Mouse (Mus musculus) embryonic facial prominence, embryonic 12.5 days (tissue): ENCODE data around the gene Ilkap. TPM values are rescaled to one million over a fixed set of nuclear protein-coding genes. Genes with fewer than 3 reads are reported as not detected.

Experiments used
- ATAC-seq: fragments of 200-750 bp; cut with Nextera tagmentation; 2 replicates; pipeline ENCODE4 v1.8.0; 2017; ENCODE audit not compliant: insufficient number of reproducible peaks, insufficient read depth, low FRiP score, low TSS enrichment
- H3K27ac ChIP-seq: fragments of 300-500 bp; sonication (generic); 2 replicates; pipeline ENCODE4 v1.5.1; 2016; ENCODE audit warnings: mild to moderate bottlenecking
- H3K27me3 ChIP-seq: fragments of 300-500 bp; sonication (generic); 2 replicates; pipeline ENCODE4 v1.6.1; 2016; ENCODE audit warnings: mild to moderate bottlenecking, moderate library complexity
- H3K36me3 ChIP-seq: fragments of 300-500 bp; sonication (generic); 2 replicates; pipeline ENCODE4 v1.6.1; 2016; ENCODE audit warnings: mild to moderate bottlenecking
- H3K4me1 ChIP-seq: fragments of 300-500 bp; sonication (generic); 2 replicates; pipeline ENCODE4 v1.6.1; 2016
- H3K4me2 ChIP-seq: fragments of 300-500 bp; sonication (generic); replicated peaks from 2 replicates; pipeline ENCODE4 v1.6.1; 2016; ENCODE audit warnings: mild to moderate bottlenecking, moderate library complexity
- H3K4me3 ChIP-seq: fragments of 300-500 bp; sonication (generic); 2 replicates; pipeline ENCODE4 v1.5.1; 2016; ENCODE audit warnings: mild to moderate bottlenecking
- H3K9ac ChIP-seq: fragments of 300-500 bp; sonication (generic); 2 replicates; pipeline ENCODE4 v1.6.1; 2016; ENCODE audit warnings: mild to moderate bottlenecking, moderate library complexity
- H3K9me3 ChIP-seq: fragments of 300-500 bp; sonication (generic); 2 replicates; pipeline ENCODE4 v1.6.1; 2016; ENCODE audit warnings: mild to moderate bottlenecking, moderate library complexity
- WGBS: fragments of 180-500 bp; shearing (Covaris S2); methylation state at CpG from one replicate; pipeline ENCODE4 v1.1.7; 2016; 5-methylcytosine and 5-hydroxymethylcytosine counted together
- polyA plus RNA-seq: library from polyadenylated mRNA; unstranded; fragments of >200 nt; fragmentation: Nextera tagmentation; extraction: Ambion mirVana; gene quantifications from 2 replicates; pipeline ENCODE4 v1.2.1, GENCODE M21; 2016

The Ilkap gene
- polyA plus RNA-seq, 1 experiment from 2014 or later = 171 TPM

- H3K27me3 ChIP-seq = no peaks in the 10 kb centered on the region
- H3K27ac ChIP-seq = peak overlapping the region; percentile 1; the same call in 1 of the 2 replicates
- H3K4me2 ChIP-seq = no peak overlapping the region
- no peaks in the 10 kb centered on the region; the same call in 1 of the 2 replicates for H3K36me3 ChIP-seq
- H3K9me3 ChIP-seq = no peaks in the 10 kb centered on the region
- peaks cover 13% of the 10 kb centered on the region for H3K4me1 ChIP-seq
- 88% methylated on average over 13 of the region's 13 CpGs for WGBS
- ATAC-seq = no peak
- no peak overlapping the region for H3K4me3 ChIP-seq
- H3K9ac ChIP-seq = no peak overlapping the region
These were observed 37.1 kb upstream of the Ilkap start for GRCm38 (mm10) chr1:91435606-91436130.

DNA sequence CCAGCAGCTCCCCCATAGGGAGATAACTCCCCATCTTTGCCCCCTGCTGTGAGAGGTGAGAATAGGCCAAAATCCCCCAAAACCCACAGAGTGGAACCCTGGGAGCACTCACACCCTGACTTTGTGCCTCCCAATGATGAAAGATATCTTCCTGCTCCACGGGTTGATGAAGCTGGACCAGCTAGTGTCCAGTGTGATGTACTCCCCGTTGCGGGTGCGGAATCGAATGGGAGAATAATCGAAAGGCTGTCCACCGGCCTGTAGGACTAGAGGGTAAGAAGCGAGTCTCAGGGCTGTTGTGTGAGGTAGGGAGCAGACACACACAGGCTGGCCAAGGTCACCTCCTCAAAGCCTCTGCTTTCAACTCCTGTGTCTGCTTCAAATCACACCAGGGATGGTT lies 36.3 kb upstream of the Ilkap start:
- Histone ChIP-seq H3K9me3 (no peaks in the 10 kb centered on the region), H3K9ac (no peak overlapping the region), H3K4me1 (peaks cover 13% of the 10 kb centered on the region), H3K4me3 (no peak overlapping the region), H3K27ac (no peak overlapping the region), H3K27me3 (no peaks in the 10 kb centered on the region), H3K4me2 (no peak overlapping the region), H3K36me3 (no peaks in the 10 kb centered on the region; the same call in 1 of the 2 replicates)
- ATAC-seq = no peak
- WGBS = 94% methylated on average over 8 of the region's 8 CpGs

DNA sequence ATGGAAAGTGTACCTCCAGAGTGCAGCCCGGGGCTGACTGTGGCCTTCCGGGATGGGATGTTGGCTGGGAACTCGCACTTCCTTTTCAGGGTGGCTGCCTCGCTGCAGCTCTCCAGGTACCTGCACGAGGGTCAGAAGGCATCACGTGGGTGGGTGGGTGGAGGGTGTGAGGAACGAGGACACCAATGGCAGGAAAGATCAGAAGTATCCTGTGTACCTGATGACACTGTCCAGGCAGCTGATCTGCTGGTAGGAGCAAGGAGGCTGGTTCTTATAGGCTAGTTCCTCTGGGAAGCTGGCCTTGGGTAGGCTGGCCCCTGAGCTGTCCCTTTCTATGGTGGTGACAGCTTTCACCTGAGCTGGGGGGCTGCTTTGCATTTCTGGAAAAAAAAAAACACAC lies 32.1 kb upstream of the Ilkap start:
- no peaks in the 10 kb centered on the region for H3K9me3 ChIP-seq
- no peak overlapping the region for H3K27ac ChIP-seq
- H3K4me1 ChIP-seq = peaks cover 2% of the 10 kb centered on the region; the same call in 1 of the 2 replicates
- no peaks in the 10 kb centered on the region for H3K27me3 ChIP-seq
- H3K9ac ChIP-seq = no peak overlapping the region
- no peaks in the 10 kb centered on the region; the same call in 1 of the 2 replicates for H3K36me3 ChIP-seq
- 85% methylated on average over 7 of the region's 7 CpGs for WGBS
- no peak overlapping the region for H3K4me2 ChIP-seq
- ATAC-seq = no peak
- H3K4me3 ChIP-seq = no peak overlapping the region

GRCm38 (mm10) chr1:91429212-91429611 lies 30.6 kb upstream of the Ilkap start:
- no peak overlapping the region for H3K4me3 ChIP-seq
- H3K9me3 ChIP-seq = no peaks in the 10 kb centered on the region
- no peak overlapping the region for H3K9ac ChIP-seq
- no peak overlapping the region for H3K4me2 ChIP-seq
- H3K4me1 ChIP-seq = no peaks in the 10 kb centered on the region
- H3K27me3 ChIP-seq = no peaks in the 10 kb centered on the region
- H3K36me3 ChIP-seq = no peaks in the 10 kb centered on the region
- ATAC-seq = no peak
- 89% methylated on average over 10 of the region's 10 CpGs for WGBS
- H3K27ac ChIP-seq = no peak overlapping the region

DNA sequence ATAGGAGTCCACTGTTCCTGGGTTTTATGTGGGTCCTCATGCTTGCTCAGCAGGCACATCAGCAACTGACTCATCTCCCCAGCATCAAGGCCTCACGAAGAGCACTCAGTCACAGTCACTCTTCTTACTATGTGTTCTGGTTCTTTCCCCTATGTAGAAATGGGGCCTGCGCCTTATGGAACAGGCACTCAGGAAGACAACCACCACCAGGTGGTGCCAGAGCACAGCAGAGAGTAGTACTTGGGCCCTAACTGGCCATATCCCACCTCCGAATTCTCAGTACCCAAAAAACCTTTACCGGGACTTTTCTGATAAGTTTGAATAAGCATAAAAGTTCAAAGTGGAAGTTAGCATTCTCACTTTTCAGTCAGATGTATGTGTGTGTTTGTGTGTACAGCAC lies 30.0 kb upstream of the Ilkap start:
- H3K9me3 ChIP-seq = no peaks in the 10 kb centered on the region
- 30% methylated on average over 4 of the region's 4 CpGs for WGBS
- no peak overlapping the region for H3K9ac ChIP-seq
- H3K4me3 ChIP-seq = no peak overlapping the region
- H3K27me3 ChIP-seq = no peaks in the 10 kb centered on the region
- no peaks in the 10 kb centered on the region for H3K4me1 ChIP-seq
- no peak for ATAC-seq
- no peak overlapping the region for H3K4me2 ChIP-seq
- H3K36me3 ChIP-seq = 0 out of 2 replicates have a peak, but pooled peaks cover 3% of the 10 kb centered on the region
- no peak overlapping the region for H3K27ac ChIP-seq

DNA sequence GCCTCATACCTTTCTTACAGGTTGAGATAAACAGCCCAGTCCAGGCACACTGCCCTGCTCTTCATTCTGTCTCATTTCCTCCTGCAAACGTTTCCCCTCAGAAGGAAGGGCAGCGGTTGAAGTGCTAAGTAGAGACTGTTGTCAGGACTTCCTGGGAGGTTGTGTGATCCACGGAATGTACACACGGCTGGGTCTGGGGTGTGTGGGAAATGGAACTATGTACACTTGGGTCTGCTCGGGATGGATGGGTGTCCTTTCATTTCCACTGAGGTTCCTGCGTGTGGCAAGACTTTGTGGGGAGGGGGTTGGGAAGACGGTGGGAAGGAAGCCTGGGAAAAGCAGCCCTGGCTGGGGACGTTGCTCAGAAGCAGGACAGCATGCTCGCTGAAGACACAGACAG lies 27.8 kb upstream of the Ilkap start:
- Histone ChIP-seq H3K27me3 (no peaks in the 10 kb centered on the region), H3K4me1 (no peaks in the 10 kb centered on the region), H3K4me3 (no peak overlapping the region), H3K27ac (no peak overlapping the region; the same call in 1 of the 2 replicates), H3K36me3 (0 out of 2 replicates have a peak, but pooled peaks cover 3% of the 10 kb centered on the region), H3K9ac (no peak overlapping the region), H3K9me3 (no peaks in the 10 kb centered on the region), H3K4me2 (no peak overlapping the region)
- ATAC-seq = no peak
- 77% methylated on average over 9 of the region's 9 CpGs for WGBS

DNA sequence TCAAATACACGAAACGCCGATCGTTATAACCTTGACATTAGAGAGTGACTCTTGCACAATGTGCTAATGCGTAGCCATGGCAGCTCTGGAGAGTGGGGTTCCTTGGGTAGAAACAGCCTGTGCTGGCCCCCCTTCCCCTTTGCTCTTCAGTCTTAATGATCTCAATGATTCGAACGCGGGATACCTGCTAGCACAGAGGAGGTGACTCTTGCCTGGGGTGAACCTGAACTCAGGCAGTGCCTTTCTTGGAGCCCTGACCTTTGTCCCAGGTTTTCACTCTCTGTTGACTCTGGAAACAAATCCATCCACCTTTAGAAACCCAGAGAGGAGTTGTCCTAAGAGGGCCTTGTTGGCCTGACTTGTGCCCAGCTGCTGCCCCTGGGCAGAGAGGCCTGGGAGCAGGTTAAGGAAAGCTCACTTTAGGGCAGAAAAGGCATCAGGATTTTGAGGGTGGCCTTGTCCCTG lies 22.0 kb upstream of the Ilkap start:
- no peak for ATAC-seq
- Histone ChIP-seq H3K4me2 (no peak overlapping the region), H3K9me3 (no peaks in the 10 kb centered on the region), H3K36me3 (0 out of 2 replicates have a peak, but pooled peaks cover 3% of the 10 kb centered on the region), H3K9ac (no peak overlapping the region), H3K4me1 (no peaks in the 10 kb centered on the region), H3K4me3 (no peak overlapping the region), H3K27ac (no peak overlapping the region), H3K27me3 (no peaks in the 10 kb centered on the region)
- 94% methylated on average over 8 of the region's 8 CpGs for WGBS

GRCm38 (mm10) chr1:91419862-91420600 lies 21.4 kb upstream of the Ilkap start:
- Histone ChIP-seq H3K4me2 (no peak overlapping the region), H3K4me3 (no peak overlapping the region), H3K9me3 (no peaks in the 10 kb centered on the region), H3K4me1 (peaks cover 5% of the 10 kb centered on the region), H3K27me3 (no peaks in the 10 kb centered on the region), H3K36me3 (0 out of 2 replicates have a peak, but pooled peaks cover 3% of the 10 kb centered on the region), H3K9ac (no peak overlapping the region), H3K27ac (no peak overlapping the region)
- ATAC-seq = no peak
- 63% methylated on average over 10 of the region's 10 CpGs for WGBS

DNA sequence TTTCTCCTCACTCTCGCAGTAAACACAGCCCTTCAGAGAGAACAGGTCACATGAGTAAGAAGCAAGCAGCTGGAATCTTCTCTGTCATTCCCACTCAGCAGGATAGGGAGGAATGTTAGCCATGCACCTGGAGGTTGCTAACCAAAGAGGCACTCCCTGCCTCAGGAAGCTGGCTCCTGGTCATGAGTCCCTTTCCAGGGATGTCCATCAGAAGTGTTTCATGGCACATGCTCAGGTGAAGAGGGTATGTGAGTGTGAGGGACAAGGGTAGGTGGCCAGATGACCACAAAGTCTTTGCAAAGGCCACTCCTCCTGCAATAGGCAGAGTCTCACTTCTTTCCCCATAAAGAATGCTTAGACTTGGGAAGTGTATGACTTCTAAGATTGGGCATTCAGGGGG lies 19.4 kb upstream of the Ilkap start:
- no peak overlapping the region for H3K4me2 ChIP-seq
- no peak overlapping the region for H3K27ac ChIP-seq
- 69% methylated on average over 1 of the region's 1 CpGs for WGBS
- H3K9ac ChIP-seq = no peak overlapping the region
- H3K9me3 ChIP-seq = no peaks in the 10 kb centered on the region
- ATAC-seq = no peak
- no peak overlapping the region for H3K4me3 ChIP-seq
- H3K27me3 ChIP-seq = no peaks in the 10 kb centered on the region
- peaks cover 12% of the 10 kb centered on the region for H3K4me1 ChIP-seq
- no peaks in the 10 kb centered on the region for H3K36me3 ChIP-seq

DNA sequence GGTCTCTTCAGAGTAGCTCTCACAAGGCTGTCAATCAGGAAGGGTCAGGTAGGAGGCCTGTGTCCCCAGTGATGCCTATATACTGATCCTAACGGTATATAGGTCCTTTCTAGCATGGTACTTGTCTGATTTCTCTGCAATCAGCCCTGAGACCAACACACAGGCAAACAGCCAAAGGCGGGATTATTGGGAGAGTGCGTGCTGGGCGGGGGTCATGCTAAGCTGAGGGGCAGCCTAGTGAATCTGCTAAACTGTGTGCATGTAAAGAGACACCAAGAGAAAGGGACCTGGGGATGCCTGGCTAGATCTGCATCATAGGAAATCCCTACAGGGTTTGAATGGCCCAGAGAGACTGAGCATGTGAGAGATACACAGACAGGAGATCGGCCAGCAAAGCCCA lies 16.7 kb upstream of the Ilkap start:
- no peak overlapping the region for H3K9ac ChIP-seq
- H3K36me3 ChIP-seq = no peaks in the 10 kb centered on the region
- 81% methylated on average over 5 of the region's 5 CpGs for WGBS
- peaks cover 22% of the 10 kb centered on the region for H3K4me1 ChIP-seq
- H3K4me2 ChIP-seq = no peak overlapping the region
- peak overlapping the region; percentile 92; the same call in 1 of the 2 replicates for H3K27ac ChIP-seq
- no peaks in the 10 kb centered on the region for H3K9me3 ChIP-seq
- no peak for ATAC-seq
- 0 out of 2 replicates have a peak, but pooled peaks cover 5% of the 10 kb centered on the region for H3K27me3 ChIP-seq
- H3K4me3 ChIP-seq = no peak overlapping the region

- no peaks in the 10 kb centered on the region for H3K9me3 ChIP-seq
- peak overlapping the region; percentile 95; the same call in 1 of the 2 replicates for H3K4me2 ChIP-seq
- ATAC-seq = no peak
- 49% methylated on average over 4 of the region's 4 CpGs for WGBS
- 0 out of 2 replicates have a peak, but pooled peaks cover 5% of the 10 kb centered on the region for H3K27me3 ChIP-seq
- peaks cover 22% of the 10 kb centered on the region for H3K4me1 ChIP-seq
- H3K4me3 ChIP-seq = no peak overlapping the region
- peak overlapping the region; percentile 92 for H3K27ac ChIP-seq
- peak overlapping the region; percentile 7; the same call in 1 of the 2 replicates for H3K9ac ChIP-seq
- no peaks in the 10 kb centered on the region for H3K36me3 ChIP-seq
These were observed 16.3 kb upstream of the Ilkap start for GRCm38 (mm10) chr1:91414903-91415302.
